8 mouse cellular contexts compared by ENCODE assay signal in the genomic region with DNA sequence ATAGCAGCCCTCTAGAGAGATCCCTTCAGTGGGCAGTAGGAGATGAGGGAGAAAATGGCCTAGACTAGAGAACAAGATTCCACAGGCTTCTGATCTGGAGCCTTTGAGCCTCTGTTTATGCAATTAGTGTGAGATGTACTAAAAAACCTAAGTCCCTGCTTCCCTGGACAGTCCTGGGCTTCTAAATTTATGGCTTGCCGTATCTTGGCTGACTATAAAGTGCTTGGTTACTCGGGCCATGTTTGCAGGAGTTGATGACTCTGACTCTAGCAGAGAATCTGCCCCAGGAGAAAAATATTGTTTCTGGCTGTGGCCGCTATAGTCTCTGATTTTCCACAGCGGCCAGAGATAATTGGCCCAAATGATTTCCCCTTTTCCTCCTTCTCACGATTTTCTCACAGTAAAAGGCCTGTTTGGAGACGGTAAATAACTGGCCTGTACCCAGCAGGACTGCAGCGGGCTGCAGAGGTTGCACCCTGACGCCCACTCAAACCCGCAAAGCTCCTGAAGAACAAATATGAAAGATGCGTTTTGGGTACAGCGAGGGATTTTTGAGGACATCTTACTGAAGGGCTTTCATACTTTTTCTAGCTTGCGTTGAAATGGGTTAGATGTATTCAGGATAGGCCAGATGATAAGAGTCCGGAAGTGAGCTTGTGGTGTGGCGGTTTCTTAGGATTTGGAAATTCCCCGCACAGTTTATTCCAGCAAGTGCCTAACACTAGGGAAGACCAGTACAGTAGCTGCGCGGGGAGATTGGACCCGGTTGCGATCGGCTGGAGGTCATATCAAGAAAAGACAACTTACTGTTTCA. TPM values are rescaled to one million over a fixed set of nuclear protein-coding genes. Genes with fewer than 3 reads are reported as not detected.
A peak's percentile ranks its signal among the peaks of the same experiment; 100 is the strongest.
DNase-seq lines count a peak whose midpoint lies in the region; ATAC-seq and TF ChIP-seq lines count a peak whose summit lies in the region.

No protein-coding gene starts in this region.

- H3K9ac ChIP-seq in ES-E14 (ENCODE audit: insufficient read depth, low read depth, low read length, poor library complexity, severe bottlenecking), result no peak overlapping the region
- peak overlapping the region; percentile 57 for H3K9ac ChIP-seq in heart, embryonic 14.5 days (ENCODE audit: low read length)
- H3K9ac ChIP-seq in liver, embryonic 15.5 days, result no peak overlapping the region

- H3K27ac ChIP-seq in ES-E14 (ENCODE audit: insufficient read depth, low read depth, low read length, poor library complexity, severe bottlenecking), result no peak overlapping the region
- peak overlapping the region; percentile 25 to 44; a peak in 2 of 4 replicates for H3K27ac ChIP-seq in heart, embryonic 14.5 days (replicated peaks in 1 of 2; ENCODE audit: control insufficient read depth in 1 of 2, insufficient read depth in 1 of 2, low read depth in 2 of 2, low read length in 2 of 2)
- no peak overlapping the region for H3K27ac ChIP-seq in liver, embryonic 15.5 days (replicated peaks)

- DNase-seq in gastrocnemius, postnatal 25 days, result peak; percentile 37
- no peak for DNase-seq in gastrocnemius, postnatal 10 days
- DNase-seq in ES-E14 (ENCODE audit: low read depth, low spot score), result no peak
- DNase-seq in yolk sac, embryonic 10.5 days (ENCODE audit: low spot score), result peak; percentile 8
- DNase-seq in retina, postnatal 1 day, result no peak
- no peak for DNase-seq in left cerebral cortex, postnatal 14 days (ENCODE audit: low spot score in 2 of 2)

- H3K4me2 ChIP-seq in heart, embryonic 14.5 days (ENCODE audit: low read length), result peak overlapping the region; percentile 66
- H3K4me2 ChIP-seq in liver, embryonic 15.5 days, result peak overlapping the region; percentile 33; the same call in 1 of the 2 replicates

- peak overlapping the region; percentile 41 to 53 for H3K4me3 ChIP-seq in ES-E14 (ENCODE audit: insufficient read depth in 1 of 2, low read depth in 1 of 2, low read length in 2 of 2, poor library complexity in 1 of 2, severe bottlenecking in 1 of 2)
- peak overlapping the region; percentile 17 to 28 for H3K4me3 ChIP-seq in heart, embryonic 14.5 days (ENCODE audit: control insufficient read depth in 1 of 2, insufficient read depth in 1 of 2, low read depth in 1 of 2, low read length in 2 of 2)
- no peak overlapping the region for H3K4me3 ChIP-seq in liver, embryonic 15.5 days (replicated peaks)

- H3K36me3 ChIP-seq in ES-E14 (ENCODE audit: control insufficient read depth, insufficient read depth, low read length, poor library complexity, severe bottlenecking), result no peaks in the 10 kb centered on the region
- H3K36me3 ChIP-seq in heart, embryonic 14.5 days (ENCODE audit: control insufficient read depth, insufficient read depth, low read length), result no peaks in the 10 kb centered on the region
- H3K36me3 ChIP-seq in liver, embryonic 15.5 days (replicated peaks), result no peaks in the 10 kb centered on the region

- H3K4me1 ChIP-seq in ES-E14 (ENCODE audit: control insufficient read depth in 2 of 2, insufficient read depth in 2 of 2, low read length in 2 of 2, poor library complexity in 1 of 2), result no peaks in the 10 kb centered on the region
- no peaks in the 10 kb centered on the region for H3K4me1 ChIP-seq in heart, embryonic 14.5 days (ENCODE audit: control insufficient read depth in 2 of 2, insufficient read depth in 2 of 2, low read length in 2 of 2)
- H3K4me1 ChIP-seq in liver, embryonic 15.5 days (replicated peaks), result no peaks in the 10 kb centered on the region

- 45% methylated on average over 20 of the region's 20 CpGs for WGBS in heart, embryonic 14.5 days
- WGBS in liver, embryonic 15.5 days (ENCODE audit: insufficient replicate concordance), result 50% methylated on average over 20 of the region's 20 CpGs

- in situ Hi-C loops in ES-E14 (cut with MboI; ENCODE audit: low sequenced_read_pairs in 2 of 2, unreplicated experiment in 2 of 2), result loop anchor here (5.0 to 25.0 kb wide), 3 partner anchors 125 to 182 kb away; no protein-coding TSS in a partner anchor

- intact Hi-C loops in left cerebral cortex, postnatal 14 days (cut with DNase I), result loop anchor here (1.0 to 10.0 kb wide), 3 partner anchors 137 to 1005 kb away; partner anchors contain the start of gene Tmem100

- no peaks in the 10 kb centered on the region for H3K9me3 ChIP-seq in ES-E14 (ENCODE audit: control insufficient read depth, insufficient read depth, low read depth, low read length)
- no peaks in the 10 kb centered on the region for H3K9me3 ChIP-seq in heart, embryonic 14.5 days (ENCODE audit: control insufficient read depth, low read length)
- H3K9me3 ChIP-seq in liver, embryonic 15.5 days (replicated peaks), result no peaks in the 10 kb centered on the region

- ATAC-seq in heart, embryonic 14.5 days (ENCODE audit: insufficient number of reproducible peaks, insufficient read depth, low FRiP score, low read depth), result peak; percentile 56; the same call in 1 of the 2 replicates
- ATAC-seq in liver, embryonic 15.5 days (ENCODE audit: insufficient read depth), result no peak

- H3K27me3 ChIP-seq in heart, embryonic 14.5 days (ENCODE audit: control insufficient read depth, insufficient read depth, low read length), result no peaks in the 10 kb centered on the region
- no peaks in the 10 kb centered on the region for H3K27me3 ChIP-seq in liver, embryonic 15.5 days

TF ChIP-seq in ES-E14, 5 proteins besides CTCF, POLR2A, EP300 and RAD21:
- TF ChIP-seq MAFK (IDR thresholded peaks at IDR 0.05; ENCODE audit: insufficient read depth, low read depth, low read length) (no peak), HCFC1 (IDR thresholded peaks at IDR 0.05; ENCODE audit: borderline replicate concordance, insufficient read depth, low read length) (no peak), ZC3H11A (IDR thresholded peaks at IDR 0.05; ENCODE audit: borderline replicate concordance, low read depth, low read length) (no peak), CHD2 (IDR thresholded peaks at IDR 0.05; ENCODE audit: low read depth, low read length) (no peak), ZNF384 (IDR thresholded peaks at IDR 0.05; ENCODE audit: low read depth, low read length) (no peak)

RNA-seq across cellular contexts. Expression of gene Gm45716, which starts 18.1 kb away (rescaled TPM):
- 1 to 10 TPM; 1.6 to 2.9 TPM for total RNA-seq in gastrocnemius, postnatal 25 days (2021)
- 1 to 10 TPM; 4.2 to 5.3 TPM for total RNA-seq in gastrocnemius, postnatal 10 days (2021)
- 0.21 and 1.3 TPM in 2 replicates for total RNA-seq in ES-E14 (2012; rRNA removed)
- 56.4 and 61.0 TPM in 2 replicates for polyA plus RNA-seq in heart, embryonic 14.5 days (2014; fragmentation: Nextera tagmentation; extraction: Ambion mirVana)
- polyA plus RNA-seq in liver, embryonic 15.5 days (2015; fragmentation: Nextera tagmentation; extraction: Ambion mirVana), result 3.5 and 3.7 TPM in 2 replicates
- total RNA-seq in left cerebral cortex, postnatal 14 days (2021), result 1 to 10 TPM; 4.9 to 5.8 TPM

Comparison
In these comparisons a context has a peak if more than half of its experiments do, and no peak if none do; other contexts are left out.
1. DNase-seq: peak in gastrocnemius, postnatal 25 days (single experiment) and yolk sac, embryonic 10.5 days (single experiment); none in gastrocnemius, postnatal 10 days (single experiment), ES-E14 (single experiment), retina, postnatal 1 day (single experiment) and left cerebral cortex, postnatal 14 days (0 of 2).
2. H3K27ac ChIP-seq: peak in heart, embryonic 14.5 days (2 of 2); none in ES-E14 (single experiment) and liver, embryonic 15.5 days (single experiment).